Mouse (Mus musculus): ENCODE results near the gene Gp6. TPM values are rescaled to one million over a fixed set of nuclear protein-coding genes. Genes with fewer than 3 reads are reported as not detected.

The Gp6 gene
- total and polyA plus RNA-seq, 2 experiments: not detected

- Histone ChIP-seq H3K9ac (ENCODE audit: low read depth, low read length) (no peak overlapping the region), H3K27ac (replicated peaks; ENCODE audit: insufficient read depth, low read depth, low read length) (no peak overlapping the region), H3K79me2 (ENCODE audit: control insufficient read depth, insufficient read depth, low read length) (no peaks in the 10 kb centered on the region), H3K36me3 (ENCODE audit: control insufficient read depth, insufficient read depth, low read length) (no peaks in the 10 kb centered on the region), H3K4me1 (ENCODE audit: control insufficient read depth, insufficient read depth, low read length) (no peaks in the 10 kb centered on the region), H3K27me3 (ENCODE audit: control insufficient read depth, insufficient read depth, low read length) (no peaks in the 10 kb centered on the region), H3K4me3 (ENCODE audit: insufficient read depth, low read depth, low read length) (no peak overlapping the region)
- no peak for DNase-seq (ENCODE audit: extremely low read depth, low read depth, low spot score)
- no peak for TF ChIP-seq CTCF (IDR thresholded peaks at IDR 0.05; ENCODE audit: low read depth, low read length)
- TF ChIP-seq POLR2A (IDR thresholded peaks at IDR 0.05; ENCODE audit: extremely low read depth, insufficient read depth, low read length): no peak
- 79% methylated on average over 7 of the region's 7 CpGs for WGBS
These were observed 24.0 kb downstream of the Gp6 start for GRCm38 (mm10) chr7:4373521-4373920.

GRCm38 (mm10) chr7:4337509-4337908, 60.0 kb downstream of the Gp6 start, which contains the start of gene Ncr1:
Gene Ncr1 (plus strand): TSS chr7:4337724.
- no peak within 1 kb of the TSS for H3K9ac ChIP-seq (ENCODE audit: low read depth, low read length)
- H3K4me1 ChIP-seq (ENCODE audit: control insufficient read depth, insufficient read depth, low read length): no peaks in the 10 kb centered on the region
- TF ChIP-seq CTCF (IDR thresholded peaks at IDR 0.05; ENCODE audit: low read depth, low read length): no peak
- TF ChIP-seq POLR2A (IDR thresholded peaks at IDR 0.05; ENCODE audit: extremely low read depth, insufficient read depth, low read length): no peak
- H3K36me3 ChIP-seq (ENCODE audit: control insufficient read depth, insufficient read depth, low read length): no peaks in the 10 kb centered on the region
- H3K79me2 ChIP-seq (ENCODE audit: control insufficient read depth, insufficient read depth, low read length): no peaks in the 10 kb centered on the region
- no peak for DNase-seq (ENCODE audit: extremely low read depth, low read depth, low spot score)
- H3K4me3 ChIP-seq (ENCODE audit: insufficient read depth, low read depth, low read length): no peak within 1 kb of the TSS
- no peak within 1 kb of the TSS for H3K27ac ChIP-seq (replicated peaks; ENCODE audit: insufficient read depth, low read depth, low read length)
- H3K27me3 ChIP-seq (ENCODE audit: control insufficient read depth, insufficient read depth, low read length): no peaks in the 10 kb centered on the region

- no peaks in the 10 kb centered on the region for H3K27me3 ChIP-seq (ENCODE audit: control insufficient read depth, insufficient read depth, low read length)
- H3K9ac ChIP-seq (ENCODE audit: low read depth, low read length): no peak overlapping the region
- TF ChIP-seq POLR2A (IDR thresholded peaks at IDR 0.05; ENCODE audit: extremely low read depth, insufficient read depth, low read length): no peak
- no peak for TF ChIP-seq CTCF (IDR thresholded peaks at IDR 0.05; ENCODE audit: low read depth, low read length)
- H3K79me2 ChIP-seq (ENCODE audit: control insufficient read depth, insufficient read depth, low read length): no peaks in the 10 kb centered on the region
- no peaks in the 10 kb centered on the region for H3K36me3 ChIP-seq (ENCODE audit: control insufficient read depth, insufficient read depth, low read length)
- no peak for DNase-seq (ENCODE audit: extremely low read depth, low read depth, low spot score)
- H3K27ac ChIP-seq (replicated peaks; ENCODE audit: insufficient read depth, low read depth, low read length): no peak overlapping the region
- 59% methylated on average over 2 of the region's 2 CpGs for WGBS
- no peaks in the 10 kb centered on the region for H3K4me1 ChIP-seq (ENCODE audit: control insufficient read depth, insufficient read depth, low read length)
- no peak overlapping the region for H3K4me3 ChIP-seq (ENCODE audit: insufficient read depth, low read depth, low read length)
These were observed 74.2 kb downstream of the Gp6 start for GRCm38 (mm10) chr7:4323301-4323700.

Other genes starting within 250 kb of the Gp6 start
- gene Leng9, start 247.4 kb downstream of the Gp6 start, total RNA-seq (2014; rRNA removed): 1.5 and 2.0 TPM in 2 replicates
- 3.8 and 4.7 TPM in 2 replicates for gene Leng9, start 247.4 kb downstream of the Gp6 start, polyA plus RNA-seq (2012; rRNA removed)
- gene Cdc42ep5, start 232.9 kb downstream of the Gp6 start, total RNA-seq (2014; rRNA removed): 2.0 and 3.8 TPM in 2 replicates
- gene Cdc42ep5, start 232.9 kb downstream of the Gp6 start, polyA plus RNA-seq (2012; rRNA removed): 4.1 and 5.0 TPM in 2 replicates
- gene Lilra5, start 160.0 kb downstream of the Gp6 start, total RNA-seq (2014; rRNA removed): 2.9 and 4.3 TPM in 2 replicates
- 0.60 and 0.71 TPM in 2 replicates for gene Lilra5, start 160.0 kb downstream of the Gp6 start, polyA plus RNA-seq (2012; rRNA removed)
- gene Ncr1, start 60.0 kb downstream of the Gp6 start, total RNA-seq (2014; rRNA removed): 0.27 and 0.46 TPM in 2 replicates
- 0.06 and 0.10 TPM in 2 replicates for gene Ncr1, start 60.0 kb downstream of the Gp6 start, polyA plus RNA-seq (2012; rRNA removed)
- gene Rdh13, start 47.9 kb upstream of the Gp6 start, total RNA-seq (2014; rRNA removed): 5.5 and 6.5 TPM in 2 replicates
- gene Rdh13, start 47.9 kb upstream of the Gp6 start, polyA plus RNA-seq (2012; rRNA removed): 6.5 and 6.8 TPM in 2 replicates
- gene Eps8l1, start 62.9 kb upstream of the Gp6 start, total RNA-seq (2014; rRNA removed): 2.9 and 6.5 TPM in 2 replicates
- gene Eps8l1, start 62.9 kb upstream of the Gp6 start, polyA plus RNA-seq (2012; rRNA removed): 0.05 and 1.4 TPM in 2 replicates
- gene Ppp1r12c, start 103.9 kb upstream of the Gp6 start, total RNA-seq (2014; rRNA removed): 21.2 and 21.8 TPM in 2 replicates
- gene Ppp1r12c, start 103.9 kb upstream of the Gp6 start, polyA plus RNA-seq (2012; rRNA removed): 13.4 and 22.2 TPM in 2 replicates
- 1.2 and 2.9 TPM in 2 replicates for gene Tnnt1, start 118.6 kb upstream of the Gp6 start, total RNA-seq (2014; rRNA removed)
- 0.20 and 0.61 TPM in 2 replicates for gene Tnnt1, start 118.6 kb upstream of the Gp6 start, polyA plus RNA-seq (2012; rRNA removed)
- 0.54 TPM in 1 of 2 replicates, not detected in the other for gene Tnni3, start 126.5 kb upstream of the Gp6 start, total RNA-seq (2014; rRNA removed)
- 0.76 and 0.82 TPM in 2 replicates for gene Tnni3, start 126.5 kb upstream of the Gp6 start, polyA plus RNA-seq (2012; rRNA removed)
- gene Dnaaf3, start 134.7 kb upstream of the Gp6 start, total RNA-seq (2014; rRNA removed): 0.09 TPM in 1 of 2 replicates, not detected in the other
- 0.24 and 0.44 TPM in 2 replicates for gene Dnaaf3, start 134.7 kb upstream of the Gp6 start, polyA plus RNA-seq (2012; rRNA removed)
- gene Syt5, start 149.8 kb upstream of the Gp6 start, total RNA-seq (2014; rRNA removed): not detected in 2 replicates
- not detected in 2 replicates for gene Syt5, start 149.8 kb upstream of the Gp6 start, polyA plus RNA-seq (2012; rRNA removed)
- gene Ptprh, start 206.3 kb upstream of the Gp6 start, total RNA-seq (2014; rRNA removed): 0.18 TPM in 1 of 2 replicates, not detected in the other
- not detected in 2 replicates for gene Ptprh, start 206.3 kb upstream of the Gp6 start, polyA plus RNA-seq (2012; rRNA removed)
- gene Tmem86b, start 233.7 kb upstream of the Gp6 start, total RNA-seq (2014; rRNA removed): 39.5 and 55.7 TPM in 2 replicates
- gene Tmem86b, start 233.7 kb upstream of the Gp6 start, polyA plus RNA-seq (2012; rRNA removed): 404 and 475 TPM in 2 replicates

Data from liver, adult 2 months (tissue).